Mouse (Mus musculus) intestine, postnatal 0 days (tissue): ENCODE data around the gene Ier5. TPM values are rescaled to one million over a fixed set of nuclear protein-coding genes. Genes with fewer than 3 reads are reported as not detected.

ENCODE experiments used
- ATAC-seq: fragments of 200-750 bp; cut with Nextera tagmentation; 2 replicates; pipeline ENCODE4 v1.8.0; 2017; ENCODE audit warnings: mild to moderate bottlenecking, moderate TSS enrichment, moderate library complexity
- H3K27ac ChIP-seq: fragments of 300-500 bp; sonication (generic); 2 replicates; pipeline ENCODE4 v1.5.1; 2014; ENCODE audit warnings: mild to moderate bottlenecking, low read depth, low read length, moderate library complexity
- H3K27me3 ChIP-seq: fragments of 300-500 bp; sonication (generic); replicated peaks from 2 replicates; pipeline ENCODE4 v1.6.1; 2014; ENCODE audit warnings: low read length, mixed read lengths; ENCODE audit not compliant: control insufficient read depth, insufficient read depth
- H3K36me3 ChIP-seq: fragments of 300-500 bp; sonication (generic); 2 replicates; pipeline ENCODE4 v1.6.1; 2014; ENCODE audit warnings: mild to moderate bottlenecking, moderate library complexity; ENCODE audit not compliant: control insufficient read depth, insufficient read depth
- H3K4me1 ChIP-seq: fragments of 300-500 bp; sonication (generic); replicated peaks from 2 replicates; pipeline ENCODE4 v1.6.1; 2014; ENCODE audit warnings: antibody characterized with exemption, low read length, mixed read lengths; ENCODE audit not compliant: control insufficient read depth, insufficient read depth
- H3K4me2 ChIP-seq: fragments of 300-500 bp; sonication (generic); replicated peaks from 2 replicates; pipeline ENCODE4 v1.6.1; 2014; ENCODE audit warnings: low read depth, mild to moderate bottlenecking, moderate library complexity
- H3K4me3 ChIP-seq: fragments of 300-500 bp; sonication (generic); 2 replicates; pipeline ENCODE4 v1.5.1; 2014; ENCODE audit warnings: low read depth, low read length
- H3K9ac ChIP-seq: fragments of 300-500 bp; sonication (generic); 2 replicates; pipeline ENCODE4 v1.6.1; 2014; ENCODE audit warnings: mild to moderate bottlenecking, low read depth, low read length
- H3K9me3 ChIP-seq: fragments of 300-500 bp; sonication (generic); 2 replicates; pipeline ENCODE4 v1.6.1; 2016; ENCODE audit warnings: mixed run types; ENCODE audit not compliant: control insufficient read depth
- CTCF ChIP-seq: sonication (generic); IDR thresholded peaks from 2 replicates; pipeline ENCODE4 v1.5.1; 2016; ENCODE audit warnings: low read depth, mild to moderate bottlenecking, control low read depth, antibody characterized with exemption, moderate library complexity
- WGBS: fragments of 180-500 bp; shearing (Covaris S2); extraction: QIAGEN DNeasy Blood & Tissue Kit; methylation state at CpG from one replicate; pipeline ENCODE4 v1.1.7; 2014; 5-methylcytosine and 5-hydroxymethylcytosine counted together
- polyA plus RNA-seq: library from polyadenylated mRNA; unstranded; fragments of >200 nt; fragmentation: Nextera tagmentation; extraction: Ambion mirVana; gene quantifications from 2 replicates; pipeline ENCODE4 v1.2.1, GENCODE M21; 2015

Ier5 gene
- polyA plus RNA-seq, 1 experiment from 2014 or later: 6.8 TPM

DNA sequence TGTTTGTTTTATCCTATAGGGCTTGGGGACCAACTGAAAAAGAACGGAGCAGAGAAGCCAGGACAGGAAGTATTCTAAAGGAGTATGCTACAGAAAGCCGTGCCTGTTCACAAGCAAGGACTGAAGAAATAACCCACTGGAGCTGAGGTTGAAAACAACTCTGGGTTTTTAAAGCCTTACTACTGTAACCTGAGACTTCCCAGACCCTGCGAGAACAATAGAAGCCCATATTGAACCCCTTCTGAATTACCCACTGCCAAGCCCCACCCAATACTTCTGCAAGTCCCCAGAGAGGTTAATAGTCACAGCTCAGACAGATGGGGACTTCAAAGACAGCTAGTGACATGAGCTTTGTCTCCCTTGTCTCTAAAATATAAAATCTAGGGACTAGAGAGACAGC, 44.4 kb downstream of the Ier5 start:
- no peak overlapping the region for H3K9ac ChIP-seq
- no peak for TF ChIP-seq CTCF
- H3K9me3 ChIP-seq: no peaks in the 10 kb centered on the region
- H3K4me2 ChIP-seq: no peak overlapping the region
- H3K4me1 ChIP-seq: 0 out of 2 replicates have a peak, but pooled peaks cover 8% of the 10 kb centered on the region
- no peak overlapping the region for H3K27ac ChIP-seq
- H3K36me3 ChIP-seq: no peaks in the 10 kb centered on the region
- no peaks in the 10 kb centered on the region for H3K27me3 ChIP-seq
- no peak overlapping the region for H3K4me3 ChIP-seq
- WGBS: 54% methylated on average over 3 of the region's 3 CpGs
- ATAC-seq: no peak

GRCm38 (mm10) chr1:155054366-155054965, 45.0 kb downstream of the Ier5 start:
- 47% methylated on average over 6 of the region's 6 CpGs for WGBS
- H3K9me3 ChIP-seq: no peaks in the 10 kb centered on the region
- no peak for ATAC-seq
- no peaks in the 10 kb centered on the region for H3K36me3 ChIP-seq
- 0 out of 2 replicates have a peak, but pooled peaks cover 8% of the 10 kb centered on the region for H3K4me1 ChIP-seq
- H3K4me3 ChIP-seq: no peak overlapping the region
- H3K9ac ChIP-seq: no peak overlapping the region
- no peak overlapping the region for H3K4me2 ChIP-seq
- H3K27me3 ChIP-seq: no peaks in the 10 kb centered on the region
- H3K27ac ChIP-seq: no peak overlapping the region
- TF ChIP-seq CTCF: no peak

- H3K4me2 ChIP-seq: no peak overlapping the region
- no peaks in the 10 kb centered on the region for H3K27me3 ChIP-seq
- ATAC-seq: no peak
- H3K27ac ChIP-seq: no peak overlapping the region
- H3K9me3 ChIP-seq: no peaks in the 10 kb centered on the region
- no peak overlapping the region for H3K9ac ChIP-seq
- no peak overlapping the region for H3K4me3 ChIP-seq
- H3K4me1 ChIP-seq: 0 out of 2 replicates have a peak, but pooled peaks cover 6% of the 10 kb centered on the region
- WGBS: 81% methylated on average over 1 of the region's 1 CpGs
- TF ChIP-seq CTCF: no peak
- H3K36me3 ChIP-seq: no peaks in the 10 kb centered on the region
Measured at GRCm38 (mm10) chr1:155053296-155053695, 46.1 kb downstream of the Ier5 start.

DNA sequence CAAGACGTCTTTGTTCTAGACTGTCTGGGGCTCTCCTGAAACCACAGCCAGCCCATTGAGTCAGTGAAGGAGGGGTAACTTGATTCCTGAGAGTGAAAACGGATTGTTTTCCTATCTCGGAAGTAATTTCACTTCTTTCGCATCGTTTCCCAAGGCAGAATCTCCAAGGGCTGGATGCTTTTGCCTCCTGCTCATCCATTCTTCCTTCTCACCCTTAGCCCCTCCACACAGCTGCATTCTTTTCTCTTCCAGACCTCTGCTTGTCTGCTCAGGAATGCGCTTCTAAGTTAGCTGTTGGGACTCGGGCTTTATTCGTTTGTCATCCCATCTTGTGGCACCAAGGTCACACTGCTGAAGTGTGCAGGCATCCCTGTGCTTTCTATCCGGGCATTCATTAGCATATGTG, 46.7 kb downstream of the Ier5 start:
- Histone ChIP-seq H3K9ac (no peak overlapping the region), H3K27me3 (no peaks in the 10 kb centered on the region), H3K27ac (no peak overlapping the region), H3K4me1 (0 out of 2 replicates have a peak, but pooled peaks cover 2% of the 10 kb centered on the region), H3K4me3 (no peak overlapping the region), H3K36me3 (no peaks in the 10 kb centered on the region), H3K9me3 (no peaks in the 10 kb centered on the region), H3K4me2 (no peak overlapping the region)
- WGBS: 41% methylated on average over 9 of the region's 9 CpGs
- no peak for TF ChIP-seq CTCF
- no peak for ATAC-seq

- Histone ChIP-seq H3K27ac (peak overlapping the region; percentile 10; the same call in 1 of the 2 replicates), H3K4me3 (no peak overlapping the region), H3K4me1 (no peaks in the 10 kb centered on the region), H3K36me3 (no peaks in the 10 kb centered on the region), H3K4me2 (no peak overlapping the region), H3K9me3 (no peaks in the 10 kb centered on the region), H3K9ac (no peak overlapping the region), H3K27me3 (no peaks in the 10 kb centered on the region)
- TF ChIP-seq CTCF: no peak
- 50% methylated on average over 4 of the region's 4 CpGs for WGBS
- ATAC-seq: no peak
Measured at GRCm38 (mm10) chr1:155052131-155052760, 47.2 kb downstream of the Ier5 start.

DNA sequence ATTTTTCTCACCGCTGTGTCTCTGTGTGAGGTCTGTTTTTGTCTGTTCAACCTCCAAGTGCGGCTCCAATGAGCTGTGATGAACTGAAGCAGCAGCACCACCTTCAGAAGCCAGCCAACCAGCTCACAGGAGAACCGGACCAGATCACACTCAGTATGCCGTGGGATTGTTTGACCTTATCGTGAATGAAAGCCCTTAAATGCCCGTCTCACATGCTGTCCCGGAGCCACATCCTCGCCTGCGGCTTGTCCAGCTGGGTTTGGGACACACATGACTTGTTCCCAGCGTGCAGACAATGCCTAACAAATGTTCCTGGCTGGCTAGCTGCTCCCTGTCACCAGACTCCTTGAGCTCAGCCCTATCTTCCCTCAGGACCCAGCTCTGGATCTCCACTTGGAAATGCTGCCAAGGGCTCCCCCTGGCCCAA, 47.7 kb downstream of the Ier5 start:
- Histone ChIP-seq H3K27ac (peak overlapping the region; percentile 10; the same call in 1 of the 2 replicates), H3K4me1 (no peaks in the 10 kb centered on the region), H3K4me2 (no peak overlapping the region), H3K27me3 (no peaks in the 10 kb centered on the region), H3K9ac (no peak overlapping the region), H3K36me3 (no peaks in the 10 kb centered on the region), H3K9me3 (no peaks in the 10 kb centered on the region), H3K4me3 (no peak overlapping the region)
- WGBS: 63% methylated on average over 10 of the region's 10 CpGs
- no peak for ATAC-seq
- TF ChIP-seq CTCF: no peak
